Mouse (Mus musculus): ENCODE data around the gene Hoxa5.

DNA sequence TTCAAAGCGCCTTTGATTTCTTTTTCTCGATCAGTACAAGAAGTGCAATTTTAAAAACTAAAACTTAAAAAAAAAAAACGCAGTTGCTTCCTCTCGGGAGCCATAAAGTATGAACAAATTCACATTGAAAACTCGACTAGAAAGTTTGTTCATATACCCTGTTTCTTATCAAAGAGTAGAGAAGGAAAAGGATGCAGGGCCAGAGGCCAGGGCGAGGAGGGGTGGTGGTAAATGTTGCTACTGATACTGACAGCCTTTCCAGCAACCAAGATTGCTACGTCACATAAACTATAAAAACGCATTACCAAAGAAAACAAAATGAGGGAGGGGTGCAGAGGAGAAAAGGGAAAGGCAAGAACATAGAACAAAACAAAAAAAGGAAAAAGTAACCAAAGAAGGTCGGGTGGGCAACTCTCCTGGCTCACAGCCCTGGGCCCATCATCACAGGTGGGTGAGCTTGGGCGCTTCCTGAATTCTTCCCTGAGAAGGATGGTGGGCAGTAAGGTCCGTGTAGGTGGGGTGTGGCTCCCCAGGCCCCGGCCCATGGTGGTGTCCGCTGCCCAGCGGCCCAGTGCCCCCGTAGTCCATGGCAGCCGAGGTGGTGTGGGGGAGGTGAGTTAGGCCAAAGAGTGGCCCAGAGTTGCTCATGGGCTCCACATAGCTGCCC is 34.8 kb downstream of the Hoxa5 start:
- TF ChIP-seq ZNF384 (IDR thresholded peaks at IDR 0.05; ENCODE audit: low read depth, low read length) (no peak), CTCF (conservative IDR thresholded peaks at IDR 0.05 in 1 of 2, IDR thresholded peaks at IDR 0.05 in 1 of 2; ENCODE audit: low read depth in 2 of 2, low read length in 2 of 2) (no peak), IRF4 (IDR thresholded peaks at IDR 0.05; ENCODE audit: low read depth, low read length) (no peak), ZMIZ1 (IDR thresholded peaks at IDR 0.05; ENCODE audit: low read depth, low read length) (no peak), EP300 (IDR thresholded peaks at IDR 0.05; ENCODE audit: low read length) (no peak), HCFC1 (IDR thresholded peaks at IDR 0.05; ENCODE audit: low read depth, low read length) (no peak), POLR2A (IDR thresholded peaks at IDR 0.05; ENCODE audit: low read depth, low read length) (no peak), GABPA (IDR thresholded peaks at IDR 0.05; ENCODE audit: insufficient replicate concordance, low read depth, low read length) (no peak), CHD2 (IDR thresholded peaks at IDR 0.05; ENCODE audit: low read length) (no peak), TBP (conservative IDR thresholded peaks at IDR 0.05; ENCODE audit: low read depth, low read length) (no peak), ELF1 (IDR thresholded peaks at IDR 0.05; ENCODE audit: low read depth, low read length) (no peak), RCOR1 (conservative IDR thresholded peaks at IDR 0.05; ENCODE audit: low read depth, low read length) (no peak), ZC3H11A (IDR thresholded peaks at IDR 0.05; ENCODE audit: low read depth, low read length) (no peak)
